Mouse (Mus musculus) liver, embryonic 14.5 days (tissue): Measurements from ENCODE around the gene Cyth3. TPM values are rescaled to one million over a fixed set of nuclear protein-coding genes. Genes with fewer than 3 reads are reported as not detected.

Experiments used
- ATAC-seq: fragments of 200-750 bp; cut with Nextera tagmentation; 2 replicates; pipeline ENCODE4 v1.8.0; 2017; ENCODE audit warnings: moderate number of reproducible peaks, mild to moderate bottlenecking, moderate library complexity; ENCODE audit not compliant: insufficient read depth
- DNase-seq, 3 experiments: peaks; one replicate each; pipeline ENCODE4 v3.0.0-alpha.2; 2012 to 2013; ENCODE audit warnings: low read depth in 3 of 3, low spot score in 3 of 3
- H3K27ac ChIP-seq: fragments of 300-500 bp; sonication (generic); 2 replicates; pipeline ENCODE4 v1.5.1; 2014; ENCODE audit warnings: moderate library complexity, mild to moderate bottlenecking, control low read depth, inconsistent platforms
- H3K27me3 ChIP-seq: fragments of 300-500 bp; sonication (generic); 2 replicates; pipeline ENCODE4 v1.6.1; 2014; ENCODE audit warnings: mild to moderate bottlenecking, low read length, moderate library complexity; ENCODE audit not compliant: control insufficient read depth, insufficient read depth
- H3K36me3 ChIP-seq: fragments of 300-500 bp; sonication (generic); replicated peaks from 2 replicates; pipeline ENCODE4 v1.6.1; 2014; ENCODE audit warnings: low read depth; ENCODE audit not compliant: control insufficient read depth, insufficient read depth
- H3K4me1 ChIP-seq, 2 experiments: fragments of 200-500 bp in 1 of 2; fragments of 300-500 bp in 1 of 2; sonication (generic) in 1 of 2; replicated peaks; 2 replicates each; pipeline ENCODE4 v1.6.1; 2012 to 2014; ENCODE audit warnings: antibody characterized with exemption in 1 of 2, inconsistent platforms in 1 of 2, low read length in 1 of 2; ENCODE audit not compliant: control insufficient read depth in 2 of 2, insufficient read depth in 2 of 2
- H3K4me2 ChIP-seq: fragments of 300-500 bp; sonication (generic); 2 replicates; pipeline ENCODE4 v1.6.1; 2014; ENCODE audit warnings: low read depth, mild to moderate bottlenecking, control low read depth, moderate library complexity
- H3K4me3 ChIP-seq, 2 experiments: fragments of 200-500 bp in 1 of 2; fragments of 300-500 bp in 1 of 2; sonication (generic) in 1 of 2; 2 replicates each; pipeline ENCODE4 v1.5.1; 2012 to 2014; ENCODE audit warnings: low read depth in 2 of 2, low read length in 2 of 2, mild to moderate bottlenecking in 2 of 2, control low read depth in 1 of 2, inconsistent platforms in 1 of 2, moderate library complexity in 1 of 2; ENCODE audit not compliant: insufficient read depth in 1 of 2
- H3K9ac ChIP-seq: fragments of 300-500 bp; sonication (generic); replicated peaks from 2 replicates; pipeline ENCODE4 v1.6.1; 2014; ENCODE audit warnings: mild to moderate bottlenecking, control low read depth, moderate library complexity
- H3K9me3 ChIP-seq: fragments of 300-500 bp; sonication (generic); 2 replicates; pipeline ENCODE4 v1.6.1; 2016; ENCODE audit warnings: low read length, mixed read lengths; ENCODE audit not compliant: control insufficient read depth
- CTCF ChIP-seq: IDR thresholded peaks from 2 replicates; pipeline ENCODE4 v1.5.1; 2016; ENCODE audit warnings: antibody characterized with exemption, low read depth, control low read depth
- EP300 ChIP-seq: IDR thresholded peaks from 2 replicates; pipeline ENCODE4 v1.6.1; 2016; ENCODE audit warnings: antibody characterized with exemption, low read depth
- WGBS: fragments of 180-500 bp; shearing (Covaris S2); extraction: QIAGEN DNeasy Blood & Tissue Kit; methylation state at CpG from one replicate; pipeline ENCODE4 v1.1.7; 2014; ENCODE audit not compliant: insufficient replicate concordance; 5-methylcytosine and 5-hydroxymethylcytosine counted together
- polyA plus RNA-seq, 2 experiments: library from polyadenylated mRNA; depleted of rRNA in 1 of 2; stranded (reverse) in 1 of 2; unstranded in 1 of 2; fragments of >200 nt; fragmentation: Nextera tagmentation in 1 of 2; extraction: Ambion mirVana in 1 of 2; gene quantifications; 2 replicates each; pipeline versions ENCODE4 v1.2.1 to v1.2.3; 2012 to 2014

The Cyth3 gene
- polyA plus RNA-seq, 2 experiments, result 24.1 to 28.1 TPM

GRCm38 (mm10) chr5:143663074-143663687, 40.9 kb downstream of the Cyth3 start:
- Histone ChIP-seq H3K9me3 (no peaks in the 10 kb centered on the region), H3K36me3 (no peaks in the 10 kb centered on the region), H3K4me2 (no peak overlapping the region), H3K27me3 (no peaks in the 10 kb centered on the region), H3K27ac (no peak overlapping the region), H3K4me1 (peaks cover 25 to 27% of the 10 kb centered on the region in 2 experiments), H3K4me3 (no peak overlapping the region), H3K9ac (no peak overlapping the region)
- ATAC-seq (no peak), DNase-seq (no peak)
- TF ChIP-seq EP300, result no peak
- no peak for TF ChIP-seq CTCF
- WGBS, result 58% methylated on average over 7 of the region's 7 CpGs

GRCm38 (mm10) chr5:143665561-143665960, 43.3 kb downstream of the Cyth3 start:
- Histone ChIP-seq H3K36me3 (no peaks in the 10 kb centered on the region), H3K4me2 (no peak overlapping the region), H3K4me1 (peaks cover 10 to 21% of the 10 kb centered on the region in 2 experiments), H3K9ac (no peak overlapping the region), H3K9me3 (no peaks in the 10 kb centered on the region), H3K4me3 (no peak overlapping the region), H3K27ac (no peak overlapping the region), H3K27me3 (no peaks in the 10 kb centered on the region)
- 85% methylated on average over 2 of the region's 2 CpGs for WGBS
- ATAC-seq, result no peak
- no peak for DNase-seq
- TF ChIP-seq EP300 (no peak), CTCF (no peak)

GRCm38 (mm10) chr5:143666015-143666414, 43.8 kb downstream of the Cyth3 start:
- DNase-seq, result peak; percentile 59 to 65 (median 61)
- WGBS, result 34% methylated on average over 1 of the region's 1 CpGs
- H3K27ac ChIP-seq, result peak overlapping the region; percentile 71
- no peaks in the 10 kb centered on the region for H3K36me3 ChIP-seq
- peak; percentile 81 for ATAC-seq
- peaks cover 10 to 21% of the 10 kb centered on the region in 2 experiments for H3K4me1 ChIP-seq
- no peaks in the 10 kb centered on the region for H3K27me3 ChIP-seq
- no peak overlapping the region for H3K4me3 ChIP-seq
- 0 out of 2 replicates have a peak overlapping the region, but pooled peaks have one; percentile 20 for H3K9ac ChIP-seq
- TF ChIP-seq CTCF, result peak; percentile 25; the same call in 1 of the 2 replicates
- TF ChIP-seq EP300, result peak; percentile 55; the same call in 1 of the 2 replicates
- H3K9me3 ChIP-seq, result no peaks in the 10 kb centered on the region
- peak overlapping the region; percentile 35 for H3K4me2 ChIP-seq

- WGBS, result 70% methylated on average over 2 of the region's 2 CpGs
- Histone ChIP-seq H3K27ac (no peak overlapping the region), H3K9me3 (no peaks in the 10 kb centered on the region), H3K4me2 (no peak overlapping the region), H3K4me1 (peaks cover 19 to 29% of the 10 kb centered on the region in 2 experiments), H3K9ac (no peak overlapping the region), H3K36me3 (no peaks in the 10 kb centered on the region; the same call in 1 of the 2 replicates), H3K27me3 (no peaks in the 10 kb centered on the region), H3K4me3 (no peak overlapping the region)
- TF ChIP-seq CTCF (no peak), EP300 (no peak)
- DNase-seq, result no peak
- no peak for ATAC-seq
Observed at GRCm38 (mm10) chr5:143668884-143669283, 46.6 kb downstream of the Cyth3 start.

DNA sequence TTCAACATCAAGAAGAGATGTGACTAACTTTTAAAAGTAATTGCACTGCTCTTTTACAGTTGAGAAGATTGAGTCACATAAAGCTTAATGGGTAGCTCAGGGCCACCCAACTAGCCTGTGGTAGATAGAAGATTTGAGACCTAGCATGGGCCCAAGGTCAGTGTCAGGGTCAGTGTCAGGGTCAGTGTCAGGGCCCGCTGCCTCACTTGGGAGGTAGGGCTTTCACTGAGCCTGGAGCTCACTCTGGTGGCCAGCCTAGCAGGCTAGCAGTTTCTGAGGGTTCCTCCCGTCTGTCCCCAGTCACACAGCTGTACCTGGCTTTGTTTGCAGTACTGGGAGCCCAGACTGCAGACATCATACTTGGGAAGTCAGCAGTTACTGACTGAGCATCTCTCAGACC, 47.1 kb downstream of the Cyth3 start:
- WGBS, result 54% methylated on average over 2 of the region's 2 CpGs
- Histone ChIP-seq H3K4me3 (no peak overlapping the region), H3K9me3 (no peaks in the 10 kb centered on the region), H3K27me3 (no peaks in the 10 kb centered on the region), H3K27ac (no peak overlapping the region), H3K4me2 (no peak overlapping the region), H3K4me1 (peaks cover 19 to 30% of the 10 kb centered on the region in 2 experiments), H3K36me3 (no peaks in the 10 kb centered on the region; the same call in 1 of the 2 replicates), H3K9ac (no peak overlapping the region)
- DNase-seq, result no peak
- ATAC-seq, result peak; percentile 36
- TF ChIP-seq EP300 (no peak), CTCF (peak; percentile 66)
